Mouse (Mus musculus) forebrain, embryonic 11.5 days (tissue): ENCODE results near the gene Esam. TPM values are rescaled to one million over a fixed set of nuclear protein-coding genes. Genes with fewer than 3 reads are reported as not detected.

Source experiments
- ATAC-seq: fragments of 200-750 bp; cut with Nextera tagmentation; replicated peaks from 2 replicates; pipeline ENCODE4 v1.8.0; 2017; ENCODE audit warnings: moderate TSS enrichment; ENCODE audit not compliant: low FRiP score
- DNase-seq: peaks from one replicate; pipeline ENCODE4 v3.0.0-alpha.2; 2017; ENCODE audit warnings: low spot score
- H3K27ac ChIP-seq: fragments of 300-500 bp; sonication (generic); 2 replicates; pipeline ENCODE4 v1.5.1; 2014; ENCODE audit warnings: low read depth, low read length
- H3K27me3 ChIP-seq: fragments of 300-500 bp; sonication (generic); 2 replicates; pipeline ENCODE4 v1.6.1; 2014; ENCODE audit warnings: mild to moderate bottlenecking, low read length, mixed read lengths; ENCODE audit not compliant: control insufficient read depth, insufficient read depth
- H3K36me3 ChIP-seq: fragments of 300-500 bp; sonication (generic); 2 replicates; pipeline ENCODE4 v1.6.1; 2014; ENCODE audit warnings: mild to moderate bottlenecking, low read length, moderate library complexity, mixed read lengths; ENCODE audit not compliant: control insufficient read depth, insufficient read depth
- H3K4me1 ChIP-seq: fragments of 300-500 bp; sonication (generic); replicated peaks from 2 replicates; pipeline ENCODE4 v1.6.1; 2014; ENCODE audit warnings: low read length, mixed read lengths; ENCODE audit not compliant: control insufficient read depth, insufficient read depth
- H3K4me2 ChIP-seq: fragments of 300-500 bp; sonication (generic); 2 replicates; pipeline ENCODE4 v1.6.1; 2014; ENCODE audit warnings: low read depth, mild to moderate bottlenecking, low read length, moderate library complexity, mixed read lengths; ENCODE audit not compliant: severe bottlenecking
- H3K4me3 ChIP-seq: fragments of 300-500 bp; sonication (generic); 2 replicates; pipeline ENCODE4 v1.5.1; 2014; ENCODE audit warnings: low read depth, low read length
- H3K9ac ChIP-seq: fragments of 300-500 bp; sonication (generic); 2 replicates; pipeline ENCODE4 v1.6.1; 2014; ENCODE audit warnings: low read length
- H3K9me3 ChIP-seq: fragments of 300-500 bp; sonication (generic); 2 replicates; pipeline ENCODE4 v1.6.1; 2016; ENCODE audit warnings: low read length, mixed read lengths; ENCODE audit not compliant: control insufficient read depth
- WGBS: fragments of 180-500 bp; shearing (Covaris S2); extraction: QIAGEN DNeasy Blood & Tissue Kit; methylation state at CpG from one replicate; pipeline ENCODE4 v1.1.7; 2014; 5-methylcytosine and 5-hydroxymethylcytosine counted together
- polyA plus RNA-seq: library from polyadenylated mRNA; unstranded; fragments of >200 nt; fragmentation: Nextera tagmentation; extraction: Ambion mirVana; gene quantifications from 2 replicates; pipeline ENCODE4 v1.2.1, GENCODE M21; 2014

Esam gene
- polyA plus RNA-seq, 1 experiment from 2014 or later: 29.8 TPM

DNA sequence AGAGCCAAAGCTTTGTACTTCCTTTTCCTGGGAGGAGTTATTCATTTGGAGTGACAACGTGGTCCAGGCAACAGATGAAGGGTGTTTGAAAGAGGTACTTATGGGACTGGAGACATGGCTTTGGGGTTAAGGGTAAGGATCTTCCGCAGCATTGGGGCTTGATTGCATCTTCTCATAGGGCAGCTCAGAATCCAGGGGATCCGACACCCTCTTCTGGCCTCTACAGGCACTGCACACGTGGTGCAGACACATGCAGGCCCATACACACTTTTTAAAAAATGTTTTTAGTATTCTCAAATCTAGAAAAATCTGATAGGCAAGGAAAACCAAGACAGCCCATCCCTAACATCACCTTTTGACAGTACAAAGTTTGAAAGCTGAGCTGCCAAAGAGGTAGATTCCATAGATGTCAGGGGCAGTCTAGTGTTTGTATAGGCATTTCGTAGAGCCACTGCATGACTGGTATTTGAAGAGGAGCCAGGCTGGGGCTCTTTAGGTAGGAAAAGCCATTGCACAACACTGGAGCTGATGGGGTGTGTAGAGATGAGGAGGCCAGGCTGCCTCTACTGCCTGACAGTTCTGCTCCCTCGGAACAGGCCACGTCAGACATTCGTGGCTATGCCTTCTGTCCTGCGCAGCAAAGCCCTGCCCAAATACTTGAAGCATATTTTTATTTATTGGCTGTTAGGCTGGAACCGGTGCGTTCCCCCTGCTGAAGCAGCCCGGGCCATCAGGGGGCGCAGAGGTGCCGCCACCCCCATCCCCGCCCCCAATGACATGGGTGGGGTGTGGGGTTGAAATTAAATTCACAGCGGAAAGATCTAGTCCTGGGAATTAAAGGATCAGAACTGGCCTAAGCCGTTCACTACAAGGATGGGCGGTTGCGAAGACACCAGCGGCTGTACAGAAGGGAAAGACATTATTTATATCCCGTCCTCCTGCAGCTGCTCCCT is 1.2 kb upstream of the Esam start:
- H3K4me2 ChIP-seq: no peak overlapping the region
- no peak overlapping the region for H3K9ac ChIP-seq
- H3K36me3 ChIP-seq: peaks cover 4% of the 10 kb centered on the region
- H3K4me1 ChIP-seq: peaks cover 12% of the 10 kb centered on the region; the same call in 1 of the 2 replicates
- no peak overlapping the region for H3K4me3 ChIP-seq
- ATAC-seq (no peak), DNase-seq (no peak)
- H3K9me3 ChIP-seq: no peaks in the 10 kb centered on the region
- 22% methylated on average over 21 of the region's 21 CpGs for WGBS
- no peak overlapping the region for H3K27ac ChIP-seq
- H3K27me3 ChIP-seq: peaks cover 54% of the 10 kb centered on the region

- WGBS: 18% methylated on average over 9 of the region's 9 CpGs
- Histone ChIP-seq H3K4me1 (peaks cover 12% of the 10 kb centered on the region; the same call in 1 of the 2 replicates), H3K9me3 (no peaks in the 10 kb centered on the region), H3K27ac (no peak overlapping the region), H3K9ac (no peak overlapping the region), H3K4me2 (no peak overlapping the region), H3K36me3 (no peaks in the 10 kb centered on the region; the same call in 1 of the 2 replicates), H3K4me3 (no peak overlapping the region), H3K27me3 (peaks cover 59% of the 10 kb centered on the region)
- DNase-seq: no peak
- no peak for ATAC-seq
Observed at GRCm38 (mm10) chr9:37528225-37528970, 520 bp downstream of the Esam start.

DNA sequence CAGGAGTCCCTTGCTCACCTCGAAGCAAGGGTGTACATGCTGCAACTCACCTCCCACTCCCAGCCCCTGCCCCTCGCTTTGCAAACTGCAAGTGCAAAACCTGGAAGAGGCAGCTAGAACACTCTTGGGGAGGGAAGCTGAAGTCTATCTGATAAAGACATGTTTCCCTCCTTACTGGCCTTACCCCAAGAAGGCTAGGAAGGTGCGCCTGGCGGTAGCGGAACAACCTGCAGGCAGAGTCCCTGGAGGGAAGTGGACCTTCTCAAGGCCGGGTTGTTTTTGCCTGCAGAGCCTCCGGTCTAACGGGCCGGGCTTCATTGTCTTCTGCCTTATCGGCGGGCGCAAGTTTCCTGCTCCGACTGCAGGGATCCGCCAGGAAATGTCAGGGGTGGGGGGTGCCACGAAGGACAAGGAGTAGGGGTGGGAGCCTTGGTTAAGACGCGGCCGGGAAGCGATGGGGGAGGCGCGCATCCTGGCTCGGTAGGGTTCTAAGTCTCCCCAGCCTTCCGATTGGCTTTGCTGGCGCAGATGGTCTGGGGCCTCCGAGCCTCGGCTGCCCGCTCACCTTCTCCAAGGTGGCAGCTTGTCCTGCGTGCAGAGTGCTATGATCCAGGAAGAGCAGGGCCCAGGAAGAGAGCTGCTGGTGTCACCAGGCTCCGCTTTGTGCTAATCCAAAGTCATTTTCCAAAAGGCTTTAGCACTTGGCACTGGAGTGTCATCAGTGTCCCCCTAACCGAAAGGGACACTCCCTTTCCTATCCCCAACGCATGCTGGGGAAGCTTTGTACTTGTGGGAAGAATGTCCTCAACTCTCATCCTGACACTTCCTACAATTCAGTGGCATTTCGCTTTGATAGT is 2.4 kb downstream of the Esam start:
- peak overlapping the region; percentile 36 for H3K9ac ChIP-seq
- peak; percentile 71 for DNase-seq
- peaks cover 12% of the 10 kb centered on the region; the same call in 1 of the 2 replicates for H3K4me1 ChIP-seq
- H3K27me3 ChIP-seq: peaks cover 59% of the 10 kb centered on the region
- H3K4me3 ChIP-seq: peak overlapping the region; percentile 25
- H3K36me3 ChIP-seq: no peaks in the 10 kb centered on the region
- WGBS: under 1% methylated on average over 32 of the region's 32 CpGs
- peak overlapping the region; percentile 47 for H3K4me2 ChIP-seq
- peak; percentile 55 for ATAC-seq
- H3K9me3 ChIP-seq: no peaks in the 10 kb centered on the region
- H3K27ac ChIP-seq: no peak overlapping the region

GRCm38 (mm10) chr9:37530888-37531705 is 3.2 kb downstream of the Esam start:
- H3K36me3 ChIP-seq: no peaks in the 10 kb centered on the region
- WGBS: 1% methylated on average over 31 of the region's 31 CpGs
- H3K4me2 ChIP-seq: peak overlapping the region; percentile 47
- peaks cover 12% of the 10 kb centered on the region; the same call in 1 of the 2 replicates for H3K4me1 ChIP-seq
- ATAC-seq: peak; percentile 72
- H3K27ac ChIP-seq: no peak overlapping the region
- peak; percentile 77 for DNase-seq
- H3K9ac ChIP-seq: peak overlapping the region; percentile 23
- H3K9me3 ChIP-seq: no peaks in the 10 kb centered on the region
- peak overlapping the region; percentile 25 for H3K4me3 ChIP-seq
- peaks cover 56% of the 10 kb centered on the region for H3K27me3 ChIP-seq

- no peak overlapping the region for H3K9ac ChIP-seq
- ATAC-seq (no peak), DNase-seq (no peak)
- no peaks in the 10 kb centered on the region for H3K9me3 ChIP-seq
- H3K36me3 ChIP-seq: no peaks in the 10 kb centered on the region
- H3K27ac ChIP-seq: no peak overlapping the region
- no peak overlapping the region for H3K4me2 ChIP-seq
- peaks cover 4% of the 10 kb centered on the region; the same call in 1 of the 2 replicates for H3K27me3 ChIP-seq
- H3K4me1 ChIP-seq: no peaks in the 10 kb centered on the region
- WGBS: 82% methylated on average over 4 of the region's 4 CpGs
- no peak overlapping the region for H3K4me3 ChIP-seq
Observed at GRCm38 (mm10) chr9:37536851-37537250, 9.0 kb downstream of the Esam start.

GRCm38 (mm10) chr9:37537658-37538250 is 9.9 kb downstream of the Esam start:
- no peak overlapping the region for H3K4me2 ChIP-seq
- ATAC-seq: no peak
- no peaks in the 10 kb centered on the region for H3K27me3 ChIP-seq
- DNase-seq: no peak
- no peak overlapping the region for H3K9ac ChIP-seq
- H3K4me3 ChIP-seq: no peak overlapping the region
- no peaks in the 10 kb centered on the region for H3K36me3 ChIP-seq
- H3K27ac ChIP-seq: no peak overlapping the region
- no peaks in the 10 kb centered on the region for H3K4me1 ChIP-seq
- no peaks in the 10 kb centered on the region for H3K9me3 ChIP-seq
- 78% methylated on average over 5 of the region's 5 CpGs for WGBS

DNA sequence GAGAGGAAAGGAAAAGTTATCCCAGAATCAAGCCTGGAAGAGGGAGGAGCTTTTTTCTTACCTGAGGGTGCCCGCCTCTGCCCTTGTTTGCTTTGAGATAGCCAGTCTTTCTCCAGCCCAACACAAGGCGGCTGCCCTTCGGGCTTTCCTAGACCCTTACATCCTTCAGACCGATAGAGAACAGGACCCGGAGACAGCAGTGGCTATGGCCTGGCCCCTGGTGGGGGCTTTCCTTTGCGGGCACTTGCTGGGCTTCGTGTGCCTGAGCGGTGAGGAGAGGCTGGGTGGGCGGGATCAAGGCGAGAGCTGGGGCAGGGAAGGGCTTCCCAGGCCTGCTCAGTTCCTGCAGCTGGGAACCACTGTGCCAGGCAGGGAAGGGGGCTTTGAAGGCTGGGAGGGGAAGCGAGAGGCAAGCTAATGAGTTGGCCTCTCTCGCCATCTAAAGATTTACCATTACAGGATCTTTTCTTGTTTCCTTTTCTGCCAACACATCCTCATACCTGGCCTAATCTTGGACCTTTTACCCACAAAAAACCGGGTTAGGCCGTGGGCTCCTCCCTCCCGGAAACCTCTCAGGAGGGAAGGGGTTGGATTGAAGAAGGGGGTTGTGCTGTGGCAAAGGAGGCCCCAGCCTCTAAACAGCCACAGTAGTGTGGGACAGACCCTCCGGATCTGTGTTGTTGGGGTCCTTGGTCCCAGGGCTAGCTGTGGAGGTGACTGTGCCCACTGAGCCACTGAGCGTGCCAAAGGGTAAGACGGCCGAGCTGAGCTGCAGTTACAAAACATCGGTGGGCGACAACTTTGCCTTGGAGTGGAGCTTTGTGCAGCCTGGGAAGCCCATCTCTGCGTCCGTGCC is 11.5 kb downstream of the Esam start, which contains the start of gene Vsig2:
Gene Vsig2, plus strand, starts transcription at position 86 of the 856 bp plus-strand sequence.
- DNase-seq (no peak), ATAC-seq (no peak)
- no peak within 1 kb of the TSS for H3K4me2 ChIP-seq
- no peaks in the 10 kb centered on the region for H3K4me1 ChIP-seq
- H3K9ac ChIP-seq: no peak within 1 kb of the TSS
- H3K36me3 ChIP-seq: no peaks in the 10 kb centered on the region
- no peak within 1 kb of the TSS for H3K4me3 ChIP-seq
- WGBS: 46% methylated on average over 23 of the region's 23 CpGs
- H3K9me3 ChIP-seq: no peaks in the 10 kb centered on the region
- no peak within 1 kb of the TSS for H3K27ac ChIP-seq
- no peaks in the 10 kb centered on the region for H3K27me3 ChIP-seq
